ENCODE assay signal across 15 mouse cellular contexts in genomic region chr1:136462443-136462842, GRCm38 (mm10). TPM values are rescaled to one million over a fixed set of nuclear protein-coding genes. Genes with fewer than 3 reads are reported as not detected.
DNase-seq lines count a peak whose midpoint lies in the region; ATAC-seq lines count a peak whose summit lies in the region.
"Had no signal": no experiment of that assay in that cellular context is flagged by ENCODE, and none has a peak within 500 bp of the region (broad histone marks: within the 10 kb centered on the region; RNA-seq: fewer than 3 reads in every experiment).

No protein-coding gene starts in this region.

- no peak overlapping the region for H3K4me3 ChIP-seq in heart, embryonic 12.5 days
- no peak overlapping the region for H3K4me3 ChIP-seq in midbrain, embryonic 15.5 days
- H3K4me3 ChIP-seq: embryonic facial prominence, embryonic 10.5 days; liver, embryonic 13.5 days had no signal

- H3K27me3 ChIP-seq in heart, embryonic 12.5 days (replicated peaks): no peaks in the 10 kb centered on the region
- H3K27me3 ChIP-seq in midbrain, embryonic 15.5 days (replicated peaks): no peaks in the 10 kb centered on the region
- H3K27me3 ChIP-seq: CH12.LX; liver, embryonic 13.5 days had no signal

- no peak for ATAC-seq in heart, embryonic 12.5 days (ENCODE audit: insufficient number of reproducible peaks, low FRiP score)
- ATAC-seq in midbrain, embryonic 15.5 days (replicated peaks): no peak

- WGBS in heart, embryonic 12.5 days: 39% methylated on average over 10 of the region's 10 CpGs
- WGBS in midbrain, embryonic 15.5 days: 53% methylated on average over 10 of the region's 10 CpGs

- peaks cover 5% of the 10 kb centered on the region for H3K4me1 ChIP-seq in heart, embryonic 12.5 days (replicated peaks)
- peaks cover 5% of the 10 kb centered on the region for H3K4me1 ChIP-seq in midbrain, embryonic 15.5 days

- H3K9me3 ChIP-seq in heart, embryonic 12.5 days (replicated peaks): no peaks in the 10 kb centered on the region
- no peaks in the 10 kb centered on the region for H3K9me3 ChIP-seq in midbrain, embryonic 15.5 days
- H3K9me3 ChIP-seq: embryonic facial prominence, embryonic 10.5 days; liver, embryonic 13.5 days had no signal

- H3K9ac ChIP-seq in heart, embryonic 12.5 days: no peak overlapping the region
- no peak overlapping the region for H3K9ac ChIP-seq in midbrain, embryonic 15.5 days
- H3K9ac ChIP-seq: liver, embryonic 13.5 days had no signal

- H3K27ac ChIP-seq in heart, embryonic 12.5 days (ENCODE audit: poor library complexity, severe bottlenecking): no peak overlapping the region
- no peak overlapping the region for H3K27ac ChIP-seq in midbrain, embryonic 15.5 days
- H3K27ac ChIP-seq: embryonic facial prominence, embryonic 10.5 days; liver, embryonic 13.5 days had no signal

- intact Hi-C loops in left cerebral cortex, postnatal 36 days (cut with DNase I): loop anchor here (10.0 kb wide), 1 partner anchor 408 kb away; the partner anchor contains the start of genes Ascl5 and Cacna1s

- DNase-seq in heart, adult 18-20 months: peak; percentile 10 to 17
- DNase-seq in right cerebral cortex, adult 2 months (ENCODE audit: low spot score in 2 of 2): peak; percentile 21 to 37
- DNase-seq in right cerebral cortex, postnatal 10 days (ENCODE audit: low spot score in 2 of 2): no peak
- DNase-seq in left cerebral cortex, postnatal 36 days (ENCODE audit: low spot score in 2 of 2): peak; percentile 29 to 36
- DNase-seq in kidney, adult 18-20 months: no peak
- DNase-seq: adrenal gland, adult 2 months; cerebellum, adult 8-10 months; kidney, adult 9 months; liver, embryonic 13.5 days; lung, postnatal 14 days had no signal

- H3K4me2 ChIP-seq in heart, embryonic 12.5 days: no peak overlapping the region
- no peak overlapping the region for H3K4me2 ChIP-seq in midbrain, embryonic 15.5 days
- H3K4me2 ChIP-seq: liver, embryonic 13.5 days; midbrain, embryonic 11.5 days had no signal

- H3K36me3 ChIP-seq in heart, embryonic 12.5 days: no peaks in the 10 kb centered on the region
- H3K36me3 ChIP-seq in midbrain, embryonic 15.5 days (replicated peaks): no peaks in the 10 kb centered on the region
- H3K36me3 ChIP-seq: embryonic facial prominence, embryonic 10.5 days; liver, embryonic 13.5 days had no signal

RNA-seq across cellular contexts. Expression of gene Kif14, which starts 3.7 kb away (rescaled TPM):
- total RNA-seq in heart, adult 18-20 months (2021): under 1 TPM; 0.10 to 0.15 TPM
- polyA plus RNA-seq in heart, embryonic 12.5 days (2016; fragmentation: Nextera tagmentation; extraction: Ambion mirVana): 5.7 and 6.8 TPM in 2 replicates
- under 1 TPM; 0.07 to 0.20 TPM for total RNA-seq in left cerebral cortex, postnatal 36 days (2021)
- polyA plus RNA-seq in midbrain, embryonic 15.5 days (2015; fragmentation: Nextera tagmentation; extraction: Ambion mirVana): 0.53 and 0.66 TPM in 2 replicates

RNA-seq across cellular contexts. Expression of gene Ddx59, which starts 47.4 kb away (rescaled TPM):
- total RNA-seq in heart, adult 18-20 months (2021): 10 to 100 TPM; 12.4 to 15.3 TPM
- polyA plus RNA-seq in heart, embryonic 12.5 days (2016; fragmentation: Nextera tagmentation; extraction: Ambion mirVana): 12.5 and 12.8 TPM in 2 replicates
- 10 to 100 TPM in 1 of 2 experiments, 1 to 10 TPM in 1; 9.5 to 11.5 TPM for total RNA-seq in left cerebral cortex, postnatal 36 days (2021)
- 15.1 and 17.2 TPM in 2 replicates for polyA plus RNA-seq in midbrain, embryonic 15.5 days (2015; fragmentation: Nextera tagmentation; extraction: Ambion mirVana)

Comparison
In these comparisons a context has a peak if more than half of its experiments do, and no peak if none do; other contexts are left out.
1. DNase-seq: peak in heart, adult 18-20 months (2 of 2), right cerebral cortex, adult 2 months (2 of 2) and left cerebral cortex, postnatal 36 days (2 of 2); none in right cerebral cortex, postnatal 10 days (0 of 2) and kidney, adult 18-20 months (single experiment).